Mouse (Mus musculus) CH12F3 (cell line): ENCODE measurements around the gene Pacsin2.
"Not testable (repeated sequence)": the region's sequence is repeated elsewhere in the genome, so short reads cannot be mapped to it uniquely, and the experiment has no call there.

Experiments used
- in situ Hi-C: fragments of 300-500 bp; cut with MboI; formaldehyde crosslinking; loops from 2 replicates; pipeline ENCODE4 v1.14.3; 2020; ENCODE audit warnings: low sequenced_read_pairs

Gene Pacsin2

DNA sequence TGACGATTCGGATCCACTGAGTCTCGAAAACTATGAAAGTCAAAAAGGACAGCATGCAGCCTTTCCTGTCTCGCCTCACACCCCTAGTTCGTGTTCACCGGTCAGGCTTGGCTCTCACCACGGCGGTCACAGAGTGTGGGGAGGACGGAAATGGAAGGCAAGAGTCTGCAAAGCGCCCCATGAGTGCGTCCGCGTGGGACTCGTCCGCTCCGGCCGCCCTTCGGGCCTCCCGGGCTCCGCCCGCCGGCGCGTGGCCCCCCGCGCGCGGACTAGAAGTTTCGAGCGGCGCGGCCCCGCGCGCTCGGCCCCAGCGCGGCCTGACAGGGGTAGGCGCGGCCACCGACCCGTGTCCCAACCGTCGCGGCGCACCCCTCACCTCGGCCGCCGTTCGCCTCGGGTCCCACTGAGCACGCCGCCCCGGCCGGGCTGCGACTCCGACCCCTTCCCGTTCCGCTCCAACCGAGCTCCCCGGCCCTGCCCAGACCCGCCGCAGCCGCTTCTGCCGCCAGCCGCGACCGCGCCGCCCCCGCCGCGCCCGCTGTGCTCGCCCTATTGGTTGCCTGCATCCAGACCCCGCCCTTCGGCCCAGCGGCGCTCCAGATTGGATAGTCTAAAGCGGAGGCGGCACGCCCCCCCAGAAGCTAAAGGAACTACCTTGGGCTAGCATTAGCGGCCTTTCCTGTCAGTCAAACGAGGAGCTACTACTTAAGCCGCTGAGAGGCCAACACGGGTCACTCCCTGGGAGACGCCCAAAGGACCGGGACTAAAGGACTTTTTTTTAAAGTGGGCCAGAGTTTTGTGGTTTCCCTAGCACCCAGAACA lies at the start of gene Pacsin2:
TSS of gene Pacsin2 (minus strand) at position 524 of the 822 bp plus-strand sequence.
- in situ Hi-C loops, result no loop called here

DNA sequence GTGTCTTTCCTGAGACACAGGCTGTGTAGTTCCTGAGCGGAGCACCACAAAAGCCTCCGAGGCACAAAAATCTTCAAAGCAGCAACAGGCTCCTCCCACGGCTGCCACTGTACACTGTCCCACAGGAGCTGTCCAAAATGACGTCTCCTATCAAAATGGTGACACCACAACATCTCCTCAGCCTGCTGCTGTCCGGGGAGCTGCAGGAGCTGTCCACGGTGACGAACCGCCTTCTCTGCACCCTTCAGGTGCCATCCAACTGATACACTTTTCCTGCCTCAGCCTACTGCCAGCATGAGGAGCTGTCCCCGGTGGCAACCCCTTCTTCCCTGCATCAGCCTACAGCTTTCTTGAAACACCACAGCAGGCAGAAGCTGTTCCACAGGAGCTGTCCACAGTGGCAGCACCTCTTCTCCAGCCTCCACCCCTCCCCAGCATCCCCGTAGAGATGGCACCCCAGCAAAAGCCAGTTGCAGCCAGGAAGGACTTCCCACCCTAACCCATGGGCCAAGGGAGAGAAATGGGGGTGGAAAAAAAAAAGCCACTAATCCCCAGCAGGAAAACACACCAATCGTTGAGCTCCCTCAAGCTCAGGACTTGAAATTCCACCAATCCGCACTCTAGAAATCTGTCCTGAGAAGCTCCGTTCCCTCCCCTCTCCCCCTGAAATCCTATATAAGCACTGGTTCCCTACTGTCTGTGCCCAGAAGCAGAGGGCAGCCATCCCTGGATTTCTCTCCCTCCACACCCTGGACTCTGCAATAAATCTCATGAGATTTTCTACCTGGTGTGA lies 48.3 kb upstream of the Pacsin2 start:
- in situ Hi-C loops, result no loop called here

DNA sequence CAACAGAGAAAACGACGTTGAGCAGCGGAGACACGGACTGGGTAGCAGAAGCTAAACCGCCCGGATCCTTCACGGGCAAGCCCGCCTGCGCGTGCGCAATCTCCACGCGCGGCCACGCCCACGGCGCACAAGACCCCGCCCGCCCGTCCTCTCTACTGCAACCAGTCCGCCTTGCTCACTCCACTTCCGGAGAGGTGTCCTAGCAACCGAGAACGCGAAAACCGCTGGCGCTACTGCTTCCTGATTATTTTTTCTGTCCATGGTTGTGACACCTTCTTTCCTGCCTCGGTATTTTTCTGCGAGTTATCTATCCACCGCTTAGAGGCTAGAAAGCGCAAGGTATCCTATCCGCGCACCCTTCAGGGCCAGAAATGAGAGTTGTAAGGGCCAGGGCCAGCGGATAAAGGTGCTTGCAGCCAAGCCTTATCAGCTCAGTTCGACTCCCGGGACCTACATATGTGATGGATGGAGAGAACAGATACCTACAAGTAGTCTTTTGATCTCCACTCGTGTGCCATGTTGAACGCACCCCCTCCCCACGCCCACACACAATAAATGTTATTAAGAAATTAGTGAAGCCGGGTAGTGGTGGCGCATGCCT lies 46.5 kb upstream of the Pacsin2 start, which contains the start of gene Ttll1:
TSS of gene Ttll1 (minus strand) at position 89 of the 601 bp plus-strand sequence.
- in situ Hi-C loops, result no loop called here

DNA sequence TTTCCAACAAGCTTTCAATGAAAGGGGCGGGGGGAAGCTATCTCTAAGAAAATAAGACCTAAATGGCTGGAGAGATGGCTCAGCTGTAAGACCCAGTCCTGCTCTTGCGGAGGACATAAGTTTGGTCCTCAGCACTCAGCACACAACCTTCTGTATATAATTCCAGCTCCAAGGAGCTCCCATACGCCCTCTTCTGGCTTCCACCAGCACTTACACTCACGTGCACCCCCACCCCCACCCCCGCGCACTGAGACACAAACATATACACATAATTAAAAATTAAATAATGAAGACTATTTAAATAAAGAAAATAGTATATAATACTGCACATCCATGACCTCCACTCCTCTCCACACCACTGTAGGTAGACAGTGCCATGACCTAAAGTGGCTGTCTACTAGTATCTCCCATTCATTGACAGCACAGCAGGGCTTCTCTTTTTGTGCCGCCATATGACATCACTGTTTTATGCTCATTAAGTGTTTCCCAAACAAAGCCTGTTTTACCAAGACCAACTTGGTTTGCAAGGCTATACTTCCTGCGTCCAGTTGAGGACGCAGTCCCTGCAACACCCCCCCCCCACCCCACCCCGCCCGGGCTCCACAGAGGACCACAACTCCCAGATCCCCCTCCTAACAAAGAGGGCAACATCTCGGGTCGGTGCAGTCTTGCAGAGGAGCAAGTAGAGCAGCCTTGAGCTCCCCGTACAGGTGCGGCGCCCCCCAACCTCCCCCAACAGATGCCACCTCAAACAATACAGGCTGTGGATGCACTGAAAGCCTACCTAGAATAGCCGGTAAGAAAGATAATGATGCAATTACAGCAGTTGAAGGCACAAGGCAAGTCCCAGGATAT lies 45.8 kb upstream of the Pacsin2 start:
- in situ Hi-C loops, result no loop called here

DNA sequence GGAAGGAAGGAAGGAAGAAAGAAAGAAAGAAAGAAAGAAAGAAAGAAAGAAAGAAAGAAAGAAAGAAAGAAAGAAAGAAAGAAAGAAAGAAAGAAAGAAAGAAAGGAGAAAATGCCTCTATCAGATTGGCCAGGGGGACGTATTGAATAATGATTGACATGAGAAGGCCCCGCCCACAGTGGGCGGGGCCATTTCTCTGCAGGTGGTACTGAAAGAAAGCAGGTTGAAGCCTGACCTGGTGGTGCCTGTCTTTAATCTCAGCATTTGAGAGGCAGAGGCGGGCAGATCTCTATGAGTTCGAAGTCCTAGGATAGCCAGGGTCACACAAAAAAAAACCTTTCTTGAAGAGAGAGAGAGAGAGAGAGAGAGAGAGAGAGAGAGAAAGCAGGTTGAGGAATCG lies 37.1 kb upstream of the Pacsin2 start:
- in situ Hi-C loops, result not testable (repeated sequence)

DNA sequence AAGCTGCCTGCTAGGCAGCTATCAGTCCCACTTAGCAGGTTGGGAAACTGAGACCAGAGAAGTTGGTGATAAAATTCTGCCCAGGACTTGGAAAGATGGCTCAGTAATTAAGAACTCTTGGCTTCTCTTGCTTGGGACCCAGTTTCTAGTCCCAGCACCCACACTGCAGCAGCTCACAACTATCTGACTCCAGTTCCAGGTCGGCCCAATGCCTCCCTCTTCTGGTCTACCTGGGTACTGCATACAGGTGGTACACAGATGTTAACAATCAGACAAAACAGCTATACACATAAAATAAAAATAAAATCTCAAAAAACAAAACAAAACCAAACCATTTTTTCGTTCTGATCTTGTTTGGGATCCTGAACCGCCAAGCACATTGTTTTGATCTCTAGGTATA lies 35.9 kb upstream of the Pacsin2 start:
- in situ Hi-C loops, result no loop called here

DNA sequence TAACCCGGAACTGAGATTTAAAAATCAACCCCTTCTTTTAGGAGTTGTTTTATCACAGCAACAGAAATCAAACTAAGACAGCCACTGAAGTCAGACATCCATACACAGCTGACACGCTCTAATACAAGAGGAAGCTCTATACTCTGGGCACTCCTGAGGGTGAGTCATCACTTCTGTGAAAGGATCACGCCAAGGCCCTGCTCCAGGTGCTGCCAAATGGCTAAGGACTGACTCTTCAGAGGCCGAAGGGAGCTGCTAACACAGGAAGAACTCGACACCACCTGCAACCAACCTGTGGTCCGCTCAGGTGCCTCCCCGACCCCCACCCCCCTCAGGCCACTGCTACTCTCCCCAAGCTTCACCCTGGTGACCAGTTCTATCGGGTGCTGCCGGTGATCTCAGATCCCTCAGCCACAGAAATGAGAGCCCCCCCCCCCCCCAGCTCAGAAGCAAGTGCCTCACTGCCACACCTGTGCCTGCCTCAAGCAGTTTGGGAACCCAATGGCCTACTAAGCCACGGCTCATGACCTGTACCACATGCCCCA lies 34.9 kb upstream of the Pacsin2 start:
- in situ Hi-C loops, result no loop called here

DNA sequence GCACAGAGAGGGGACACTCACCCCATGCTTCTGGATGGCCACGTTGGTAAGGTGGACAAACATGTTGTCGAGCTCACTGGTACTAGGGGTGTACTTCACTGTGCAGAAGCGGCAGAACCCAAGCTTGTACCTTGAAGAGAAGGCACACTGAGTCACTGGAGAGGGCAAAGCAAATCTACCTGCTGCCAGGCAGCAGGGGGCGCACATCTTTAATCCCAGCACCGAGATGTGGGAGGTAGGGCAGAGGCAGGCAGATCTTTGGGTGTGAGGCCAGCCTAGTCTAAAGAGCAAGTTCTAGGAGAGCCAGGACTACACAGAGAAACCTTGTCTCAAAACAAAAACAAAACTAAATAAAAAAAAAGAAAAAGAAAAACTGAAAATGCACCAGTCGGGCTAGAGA lies 32.9 kb upstream of the Pacsin2 start:
- in situ Hi-C loops, result no loop called here

DNA sequence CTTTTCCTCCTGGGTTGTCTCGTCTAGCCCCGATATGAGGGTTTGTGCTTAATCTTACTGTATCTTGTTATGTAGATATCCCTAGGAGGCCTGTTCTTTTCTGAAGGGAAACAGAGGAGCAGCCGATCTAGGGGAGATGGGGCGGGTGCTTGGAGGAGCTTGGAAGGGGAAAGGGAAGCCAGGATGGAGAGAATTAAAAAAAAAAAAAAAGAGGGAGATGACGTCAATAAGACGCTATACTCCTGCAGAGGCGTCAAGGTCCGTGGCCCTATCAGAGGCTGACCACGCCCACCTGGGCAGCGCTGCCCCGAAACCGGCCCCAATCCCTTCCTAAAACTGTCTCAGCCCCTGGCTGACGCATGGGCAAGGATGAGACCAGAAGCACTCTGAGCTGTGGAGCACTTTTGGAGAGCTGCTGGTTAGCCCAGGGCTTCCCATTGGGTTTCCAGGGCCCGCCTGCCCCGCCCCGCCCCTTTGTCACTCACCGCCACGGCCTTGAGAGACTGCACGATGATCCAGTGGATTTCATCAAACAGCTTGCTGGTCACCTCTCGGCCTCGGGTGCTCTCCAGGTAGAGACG lies 31.5 kb upstream of the Pacsin2 start:
- in situ Hi-C loops, result no loop called here

DNA sequence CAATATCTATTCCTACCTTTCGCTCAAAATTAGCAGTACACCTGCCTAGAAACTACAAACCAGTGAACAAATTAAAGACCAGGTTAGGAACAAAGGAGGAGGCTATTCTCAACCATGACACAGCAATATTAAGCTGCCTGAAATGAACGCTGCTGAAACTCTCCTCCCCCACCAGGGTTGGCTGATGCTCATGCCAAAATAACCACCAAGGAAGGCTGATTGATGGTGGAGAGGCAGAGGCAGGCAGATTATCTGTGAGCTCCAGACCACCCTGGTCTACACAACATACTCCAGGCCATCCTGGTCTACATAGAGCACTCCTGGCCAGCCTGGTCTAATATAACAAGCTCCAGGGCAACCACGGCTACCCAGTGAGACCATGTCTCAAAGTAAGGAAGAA lies 30.8 kb upstream of the Pacsin2 start:
- in situ Hi-C loops, result no loop called here

DNA sequence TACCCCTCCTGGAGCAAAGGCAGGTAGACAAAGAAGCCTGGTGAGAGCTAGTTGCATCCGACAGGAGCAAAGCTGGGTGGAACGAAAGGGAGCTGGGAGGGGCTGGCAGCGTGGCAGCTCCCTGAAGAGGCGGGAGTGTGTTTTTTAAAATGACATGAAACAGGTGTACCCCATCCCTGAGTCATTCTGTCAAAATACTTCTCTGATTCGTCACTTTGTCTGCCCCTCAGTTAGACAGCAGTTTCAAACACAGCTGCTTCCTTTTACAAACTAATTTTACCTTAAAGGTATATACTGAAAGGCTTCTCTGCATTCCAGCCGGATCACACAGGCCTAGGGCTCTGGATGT lies 30.1 kb upstream of the Pacsin2 start:
- in situ Hi-C loops, result no loop called here

DNA sequence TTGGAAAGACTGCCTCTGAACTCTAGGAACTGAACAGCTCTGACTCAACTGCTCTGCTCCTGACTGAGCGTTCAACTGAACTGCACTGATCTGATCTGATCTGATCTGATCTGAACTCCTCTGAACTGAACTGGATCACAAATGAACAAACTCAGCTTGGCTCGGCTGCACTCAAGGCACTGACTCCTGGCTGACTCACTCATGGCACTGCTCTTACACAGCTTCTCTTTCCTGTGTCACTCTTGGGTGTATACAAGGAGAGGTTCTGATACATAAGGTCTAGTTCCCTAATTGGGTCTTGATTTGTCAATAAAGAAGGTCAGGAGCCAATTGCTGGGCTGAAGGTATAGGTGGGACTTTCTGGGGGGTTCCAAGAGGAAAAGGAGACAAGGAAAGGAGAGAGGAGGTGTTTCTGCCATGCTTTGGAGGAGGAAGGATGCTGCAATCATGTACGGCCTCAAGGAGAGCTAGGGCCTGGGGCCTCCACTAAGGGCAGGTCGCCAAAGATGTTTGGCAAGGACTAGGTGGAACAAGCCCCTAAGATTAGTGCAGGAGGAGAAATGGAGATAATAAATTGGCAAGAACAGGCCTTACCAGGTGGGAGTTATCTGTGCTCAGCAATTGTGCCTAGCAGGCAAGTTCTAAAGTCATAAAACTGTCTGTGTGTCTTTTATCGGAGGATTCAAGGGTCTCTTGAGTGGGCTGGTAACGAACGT lies 29.6 kb upstream of the Pacsin2 start:
- in situ Hi-C loops, result no loop called here

DNA sequence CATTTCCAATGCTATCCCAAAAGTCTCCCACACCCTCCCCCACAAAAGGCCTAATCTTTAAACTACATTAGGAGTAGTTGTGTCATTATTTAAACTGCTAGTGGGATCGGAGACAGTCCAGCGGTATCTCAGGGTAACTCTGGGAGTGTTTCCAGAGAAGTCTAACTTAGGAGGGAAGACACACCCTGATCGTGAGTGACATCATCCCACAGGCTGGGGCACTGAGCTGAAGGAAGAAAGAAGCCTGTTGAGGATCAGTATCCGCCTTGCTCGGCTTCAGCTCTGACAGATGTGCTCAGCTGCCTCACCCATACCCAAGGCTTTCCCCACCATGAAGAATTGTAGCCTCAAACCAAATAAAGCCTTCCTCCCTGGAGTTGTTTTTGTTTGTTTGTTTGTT lies 27.5 kb upstream of the Pacsin2 start:
- in situ Hi-C loops, result no loop called here

DNA sequence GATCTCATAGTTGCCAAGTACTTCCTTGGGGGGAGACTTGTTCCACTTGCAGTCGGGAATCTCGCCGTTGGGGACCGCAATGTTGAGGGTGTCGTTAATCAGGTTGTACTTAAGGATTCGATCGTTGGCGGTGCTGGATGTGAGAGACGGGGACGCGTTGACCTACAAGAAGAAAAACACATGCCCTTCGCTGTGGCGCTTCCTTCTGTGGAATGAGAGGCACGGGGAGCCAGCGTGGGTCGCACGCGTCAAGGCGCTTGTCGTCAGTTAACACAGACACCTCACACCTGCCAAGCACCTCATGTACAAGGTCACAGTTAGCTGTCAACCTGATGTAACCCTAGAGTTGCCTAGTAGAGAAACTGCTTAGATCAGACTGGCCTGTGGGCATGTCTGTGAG lies 25.1 kb upstream of the Pacsin2 start:
- in situ Hi-C loops, result no loop called here

DNA sequence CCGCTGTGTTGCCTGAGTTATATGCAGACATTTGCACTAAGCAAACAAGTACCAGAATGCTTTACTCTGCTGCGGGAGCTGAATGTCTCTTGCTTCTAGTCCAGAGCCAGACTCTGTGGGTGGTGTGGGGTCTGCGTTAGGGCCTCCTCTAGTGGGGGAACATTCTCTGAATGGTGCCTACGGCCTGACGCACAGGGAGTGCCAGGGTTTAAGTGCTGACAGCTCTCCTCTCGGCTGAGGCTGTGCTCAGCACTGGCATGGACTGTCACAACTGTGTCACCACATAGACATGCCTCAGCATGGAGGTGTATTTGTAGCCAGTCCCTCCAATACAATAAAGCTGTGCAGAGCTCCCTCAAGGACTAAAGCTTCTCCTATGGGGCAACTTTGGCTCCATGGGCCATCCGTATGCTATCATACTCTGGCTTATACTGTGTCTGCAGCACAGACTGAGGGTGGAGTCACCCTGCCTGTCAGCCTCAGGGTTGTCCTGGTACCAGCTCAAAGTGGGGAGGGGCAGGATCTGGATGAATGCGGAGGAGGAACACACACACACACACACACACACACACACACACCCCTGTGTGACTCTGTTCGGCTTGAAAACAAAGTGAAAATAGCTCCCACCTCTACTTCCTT lies 23.2 kb upstream of the Pacsin2 start:
- in situ Hi-C loops, result no loop called here

DNA sequence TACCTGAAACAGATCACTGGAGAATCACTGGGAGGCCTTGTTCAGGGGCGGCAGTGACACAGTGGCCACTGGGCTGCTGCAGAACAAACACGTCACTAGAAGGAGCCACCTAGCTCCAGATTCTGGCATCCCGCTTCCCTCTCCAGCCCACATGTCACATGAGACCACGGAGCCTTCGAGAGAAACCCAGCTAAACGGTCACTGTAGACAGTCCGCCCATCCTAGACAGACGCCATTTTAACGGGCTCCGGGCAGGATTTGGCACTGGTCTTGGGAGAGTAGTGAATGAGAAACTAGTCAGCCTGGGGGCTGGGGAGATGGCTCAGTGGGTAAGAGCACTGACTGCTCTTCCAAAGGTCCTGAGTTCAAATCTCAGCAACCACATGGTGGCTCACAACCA lies 19.9 kb upstream of the Pacsin2 start:
- in situ Hi-C loops, result no loop called here

DNA sequence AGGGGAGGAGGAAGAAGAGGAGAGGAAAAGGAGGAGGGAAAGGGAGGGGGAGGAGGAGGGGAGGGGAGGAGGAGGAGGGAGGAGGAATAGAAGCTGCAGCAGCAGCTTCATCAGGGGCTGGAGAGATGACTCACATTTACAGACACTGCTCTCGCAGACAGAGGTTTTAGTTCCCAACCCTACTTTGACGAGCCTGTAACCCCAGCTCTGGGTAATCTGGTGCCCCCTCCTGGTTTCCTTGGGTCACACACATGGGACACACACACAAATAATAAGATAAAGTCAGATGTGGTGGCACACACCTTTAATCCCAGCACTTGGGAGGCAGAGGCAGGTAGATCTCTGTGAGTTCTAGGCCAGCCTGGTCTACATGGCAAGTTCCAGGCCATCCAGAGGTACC lies 19.1 kb upstream of the Pacsin2 start:
- in situ Hi-C loops, result no loop called here

DNA sequence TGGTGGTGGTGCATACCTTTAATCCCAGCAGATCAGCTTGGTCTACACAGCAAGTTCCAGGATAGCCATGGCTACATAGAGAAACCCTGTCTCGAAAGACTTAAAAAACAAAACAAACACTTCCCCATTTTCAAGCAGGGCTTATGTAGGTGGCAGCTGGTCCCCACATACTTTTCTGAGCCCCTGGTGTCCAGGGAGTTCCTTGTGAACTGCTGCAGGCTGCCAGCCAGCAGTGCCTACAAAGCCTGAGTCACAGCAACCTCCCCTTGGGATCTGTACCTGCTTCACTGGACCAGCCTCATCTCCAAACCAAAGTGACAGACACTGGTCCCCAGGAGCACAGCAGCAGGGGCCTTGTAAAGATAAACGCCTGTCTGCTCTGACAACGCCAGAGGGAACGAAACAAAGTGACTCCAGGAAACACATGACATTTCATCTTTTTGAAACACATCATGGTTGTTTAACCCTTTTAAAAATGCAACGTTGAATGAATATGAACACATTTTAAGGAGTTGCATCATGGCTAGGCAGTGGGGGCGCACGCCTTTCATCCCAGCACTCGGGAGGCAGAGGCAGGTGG lies 18.3 kb upstream of the Pacsin2 start:
- in situ Hi-C loops, result no loop called here

DNA sequence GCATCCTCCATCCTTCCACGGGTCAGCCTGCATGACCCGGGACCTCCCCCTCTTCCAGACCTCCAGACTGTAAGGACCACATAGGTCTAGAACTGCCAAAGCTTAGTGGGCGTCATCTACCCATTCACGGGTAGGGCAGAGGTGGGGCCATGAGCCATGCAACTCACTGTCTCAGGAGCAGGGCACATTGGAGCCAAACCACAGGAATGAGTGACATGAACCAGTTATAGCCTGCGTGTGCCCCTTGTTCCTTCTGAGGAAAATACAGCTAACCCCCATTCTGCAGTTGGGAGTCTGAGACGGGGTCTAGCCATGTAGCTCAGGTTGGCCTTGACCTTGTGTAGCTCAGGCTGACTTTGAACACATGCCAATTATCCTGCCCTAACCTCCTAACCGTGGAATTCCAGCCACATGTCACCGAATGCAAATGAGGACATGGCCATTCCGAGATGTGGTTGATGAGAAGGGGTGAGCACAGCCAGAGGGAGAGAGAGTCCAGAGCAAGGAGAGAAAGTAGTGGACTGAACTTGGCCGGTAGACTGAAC lies 16.9 kb upstream of the Pacsin2 start:
- in situ Hi-C loops, result no loop called here
